Mouse (Mus musculus) gastrocnemius, postnatal 4 days (tissue): ENCODE results near the gene Katna1. TPM values are rescaled to one million over a fixed set of nuclear protein-coding genes. Genes with fewer than 3 reads are reported as not detected.

Experiments
- DNase-seq, 2 experiments: peaks; one replicate each; pipeline ENCODE4 v3.0.0; 2021 to 2022; ENCODE audit warnings: low spot score in 2 of 2, mixed read lengths in 2 of 2
- total RNA-seq, 2 experiments: library from RNA; stranded (reverse); gene quantifications; 2 replicates each; pipeline ENCODE4 v1.2.3; 2021

Gene Katna1
- total RNA-seq, 2 experiments from 2014 or later, result 19.7 to 21.9 TPM

DNA sequence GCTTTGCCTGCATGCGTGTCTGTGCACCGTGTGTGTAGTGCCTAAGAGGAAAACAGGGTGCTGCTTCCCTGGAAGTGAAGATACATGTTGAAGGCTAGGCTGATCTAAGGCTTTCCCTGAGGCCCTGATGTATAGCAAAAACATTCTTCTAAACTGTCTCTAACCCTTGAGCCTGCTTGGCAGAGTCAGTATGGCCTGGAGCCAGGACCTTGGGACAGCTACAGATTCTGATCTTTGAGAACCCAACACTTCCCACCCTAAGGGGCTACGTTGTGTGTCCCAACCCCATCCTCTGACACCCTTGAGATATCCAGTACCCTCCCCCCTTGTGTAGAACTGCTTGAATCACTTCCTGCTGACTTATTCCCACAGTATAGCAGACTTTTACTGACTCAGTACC lies 52.6 kb downstream of the Katna1 start:
- no peak for DNase-seq

DNA sequence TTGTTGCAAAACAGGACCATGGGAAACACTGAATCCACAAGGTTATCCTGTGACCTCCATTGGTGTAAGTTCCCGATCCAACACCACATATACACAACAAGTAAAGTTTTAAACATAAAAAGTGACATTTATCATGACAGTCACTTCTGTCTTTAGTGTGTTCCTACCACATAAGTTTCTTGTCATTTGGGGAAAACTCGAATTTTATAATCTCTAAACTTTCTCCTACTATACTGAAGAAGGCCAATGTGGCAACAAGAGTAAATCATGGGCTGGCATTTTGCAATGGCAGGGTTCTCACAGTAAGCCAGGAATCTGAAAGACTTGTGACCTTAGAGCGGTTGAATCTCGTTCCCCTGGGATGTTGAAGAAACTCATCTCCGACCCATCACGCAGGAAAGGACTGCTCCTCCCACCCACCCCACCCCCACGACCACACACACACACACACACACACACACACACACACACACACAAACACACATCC lies 54.0 kb downstream of the Katna1 start:
- DNase-seq, result no peak

DNA sequence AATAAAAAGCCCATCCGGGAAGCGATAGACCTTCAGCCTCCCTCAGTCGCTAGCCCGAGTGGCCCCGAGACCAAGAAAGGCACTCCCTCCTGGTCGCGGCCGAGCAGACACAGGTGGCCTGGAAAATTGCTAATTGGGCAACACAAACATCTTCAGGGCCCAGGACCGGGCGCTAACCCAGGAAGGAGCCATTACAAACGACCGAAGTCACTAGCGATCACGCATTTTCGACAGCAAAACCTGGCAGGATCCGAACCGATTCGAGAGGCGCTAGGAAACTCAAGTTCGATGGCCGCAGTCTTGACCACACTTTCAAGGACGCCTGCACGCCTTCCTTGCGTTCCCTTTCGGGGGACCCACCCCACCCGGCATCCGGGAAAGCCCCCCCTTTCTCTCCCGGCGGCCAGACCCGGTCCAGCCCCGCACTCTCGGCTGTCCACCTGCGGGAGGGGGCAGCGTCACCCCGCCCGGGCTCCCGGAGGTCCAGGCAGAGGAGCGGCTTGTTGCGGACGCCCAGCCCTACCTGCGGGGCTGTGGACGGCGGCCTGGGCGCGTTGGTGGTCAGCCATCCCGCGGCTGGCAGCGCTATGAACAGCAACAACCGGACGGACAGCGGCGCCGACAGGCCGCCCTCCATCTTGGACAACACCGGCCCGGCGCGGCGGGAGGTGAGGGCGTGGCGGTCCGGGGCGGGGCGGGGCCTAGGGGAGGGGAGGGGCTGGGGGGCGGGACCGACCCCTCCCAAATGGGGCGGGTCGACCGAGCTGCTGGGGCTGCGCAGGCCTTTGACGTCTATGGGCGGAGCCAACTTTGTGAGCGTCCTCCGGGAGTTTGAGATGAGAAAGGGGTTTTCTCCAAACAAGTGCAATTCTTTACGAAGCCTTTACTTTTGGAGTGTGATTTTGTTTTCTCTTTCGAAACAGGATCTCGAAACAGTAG lies 54.7 kb downstream of the Katna1 start:
- peak; percentile 76 to 87 for DNase-seq

DNA sequence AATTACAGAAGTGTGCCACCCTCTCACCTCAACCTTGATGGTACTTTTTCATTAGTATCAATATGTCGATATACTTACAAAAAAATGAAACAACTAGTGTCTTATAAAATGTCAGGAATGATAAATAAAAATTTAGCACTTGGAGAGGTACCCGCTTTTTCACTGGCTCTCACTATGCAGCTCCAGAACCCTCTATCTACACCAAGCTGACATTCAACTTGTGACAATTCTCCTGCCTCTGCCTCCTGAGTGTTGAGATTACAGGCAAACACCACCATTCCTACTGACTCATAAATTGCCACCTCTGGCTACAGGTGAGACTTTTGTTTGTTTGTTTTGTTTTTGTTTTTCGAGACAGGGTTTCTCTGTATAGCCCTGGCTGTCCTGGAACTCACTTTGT lies 55.4 kb downstream of the Katna1 start:
- DNase-seq, result no peak

DNA sequence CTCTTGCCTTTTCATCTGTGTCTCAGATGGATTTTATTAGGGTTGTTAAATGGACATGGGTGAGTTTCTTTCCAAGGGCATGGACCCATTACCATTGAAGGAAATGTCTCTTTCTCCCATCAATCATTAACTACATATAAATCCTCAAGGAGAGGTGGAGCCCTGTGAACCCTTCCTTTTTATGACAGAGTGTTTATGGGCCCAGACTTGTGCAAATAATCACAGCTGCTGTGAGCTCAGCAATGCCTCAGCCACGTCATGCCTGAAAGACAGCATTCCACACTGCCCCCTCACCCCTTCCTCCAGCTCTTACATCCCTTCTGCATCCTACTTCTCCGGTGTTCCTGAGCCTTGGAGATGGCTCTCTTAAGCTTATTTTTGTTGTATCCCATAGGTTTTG lies 61.5 kb downstream of the Katna1 start:
- no peak for DNase-seq

DNA sequence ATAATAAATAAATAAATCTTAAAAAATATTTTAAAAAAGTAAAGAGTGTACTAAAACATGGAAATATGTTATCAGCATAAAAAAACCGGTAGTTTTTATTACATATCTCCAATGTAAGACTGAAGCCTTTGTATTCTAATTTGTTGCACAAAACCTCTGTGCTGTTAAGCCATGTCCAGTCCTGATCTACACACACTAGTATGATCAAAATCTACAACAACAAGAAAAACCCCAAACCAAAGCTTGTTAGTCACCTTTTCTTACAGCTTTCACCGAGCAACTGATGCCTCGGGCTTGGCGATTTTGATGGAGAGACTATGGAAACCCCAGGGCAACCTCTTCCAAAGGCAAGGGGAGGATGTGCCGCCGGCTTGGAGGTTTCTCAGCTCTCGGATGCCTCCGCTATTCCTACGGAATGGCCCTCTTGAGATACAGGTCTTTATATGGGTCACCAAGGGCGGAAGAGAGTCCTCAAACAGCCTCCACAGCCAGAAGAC lies 66.5 kb downstream of the Katna1 start:
- DNase-seq, result no peak

DNA sequence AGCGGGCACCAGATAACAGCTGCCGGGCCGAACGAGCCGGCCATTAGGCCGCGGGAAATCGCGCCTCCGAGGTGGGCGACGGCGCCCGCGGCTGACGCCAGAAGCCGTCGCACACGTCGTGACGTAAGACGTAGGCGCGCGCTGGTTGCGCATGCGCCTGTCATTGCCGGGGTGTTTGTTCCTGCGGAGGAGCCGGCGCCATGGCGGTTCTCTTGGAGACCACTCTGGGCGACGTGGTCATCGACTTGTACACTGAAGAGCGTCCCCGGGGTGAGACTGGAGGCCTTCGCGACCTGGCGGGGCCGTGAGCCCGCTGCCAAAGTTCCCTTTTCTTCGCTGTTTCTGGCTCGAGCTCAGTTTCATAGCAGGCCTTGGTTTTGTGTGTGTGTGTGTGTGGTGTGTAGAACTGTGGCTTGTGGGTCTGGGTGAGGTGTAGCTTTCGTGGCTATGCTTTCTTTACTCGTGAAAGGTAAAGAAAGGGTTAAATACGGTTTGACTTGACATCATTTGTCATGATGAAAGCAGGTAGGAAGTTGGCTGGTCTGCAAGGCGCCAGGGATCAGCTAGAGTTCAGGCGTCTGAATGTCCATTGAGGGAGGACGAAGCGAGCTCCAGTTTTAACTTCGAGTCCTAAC lies 67.1 kb downstream of the Katna1 start, which contains the start of the genes Ginm1 and Ppil4:
TSS of gene Ginm1 (minus strand) at position 74 of the 635 bp plus-strand sequence.
TSS of gene Ppil4 (plus strand) at position 141 of the 635 bp plus-strand sequence.
- DNase-seq, result peak; percentile 85 to 92

DNA sequence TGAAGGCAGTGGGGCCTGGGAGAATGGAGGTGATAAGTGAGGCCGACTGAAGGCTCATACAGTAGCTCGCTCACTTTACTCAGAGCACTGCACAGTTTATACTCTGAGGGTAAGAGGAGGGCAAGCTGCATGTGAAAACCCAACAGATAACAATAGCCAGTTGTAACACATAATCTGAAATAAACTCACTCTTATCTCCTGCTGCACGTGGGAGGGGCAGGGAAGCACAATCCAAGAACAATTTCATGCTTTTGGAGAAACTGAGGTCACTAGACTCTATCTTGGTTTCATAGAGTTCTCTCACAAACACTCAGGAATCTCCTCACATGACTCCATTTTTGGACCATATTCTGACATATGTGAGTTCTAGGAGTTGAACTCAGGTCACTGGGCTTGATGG lies 75.5 kb downstream of the Katna1 start:
- no peak for DNase-seq

DNA sequence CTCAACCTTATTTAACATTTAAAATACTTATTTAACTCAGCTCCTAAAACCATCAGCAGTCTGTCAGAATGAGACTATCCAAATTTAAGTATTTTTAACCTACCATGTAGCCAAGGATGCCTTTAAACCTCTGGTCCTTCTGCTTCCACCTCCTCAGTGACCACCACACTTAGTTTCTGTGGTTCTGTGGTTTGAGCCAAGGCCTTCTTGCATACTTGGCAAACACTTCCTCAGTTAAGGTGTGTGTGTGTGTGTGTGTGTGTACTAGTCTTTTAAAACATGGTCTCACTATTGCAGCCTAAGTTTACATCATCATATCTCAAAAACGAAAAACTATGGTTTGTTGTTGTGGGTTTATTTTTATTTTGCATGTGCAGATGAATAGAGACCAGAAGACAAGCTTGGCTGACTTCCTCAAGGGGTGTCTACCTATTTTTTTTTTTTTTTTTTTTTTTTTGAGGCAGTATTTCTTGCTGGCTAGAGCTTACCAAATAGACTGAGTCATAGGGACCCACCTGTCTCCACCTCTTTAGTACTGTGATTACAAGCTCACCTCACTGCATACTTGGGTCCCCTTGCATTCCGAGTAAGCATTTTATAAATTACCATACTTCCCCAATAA lies 76.8 kb downstream of the Katna1 start:
- no peak for DNase-seq

DNA sequence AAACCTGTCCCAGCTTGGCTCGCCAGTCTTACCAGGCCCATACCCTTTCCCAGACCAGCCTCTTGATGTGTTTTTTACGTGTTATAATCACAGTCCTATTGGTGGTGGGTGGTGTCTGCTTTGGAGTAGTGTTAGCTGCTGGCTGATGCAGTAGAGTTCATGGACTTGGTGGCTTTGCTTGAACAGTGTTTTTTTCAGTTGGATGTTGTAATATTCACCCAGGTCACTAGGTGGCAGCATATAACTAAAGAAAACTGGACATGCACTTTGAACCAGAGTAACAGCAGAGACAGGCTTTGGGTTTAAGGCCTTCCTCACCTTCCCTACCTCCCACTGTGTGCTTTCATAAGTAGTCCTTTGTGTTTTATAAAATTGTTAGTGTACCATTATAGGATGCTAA lies 84.1 kb downstream of the Katna1 start:
- no peak for DNase-seq

Other genes with a start within 250 kb of the Katna1 start
- 1 to 10 TPM; 1.8 to 2.6 TPM for gene Lrp11, start 136.2 kb upstream of the Katna1 start, total RNA-seq
- 10 to 100 TPM; 13.4 to 13.7 TPM for gene Nup43, start 58.5 kb upstream of the Katna1 start, total RNA-seq
- 10 to 100 TPM; 88.1 to 94.6 TPM for gene Pcmt1, start 44.9 kb upstream of the Katna1 start, total RNA-seq
- 10 to 100 TPM; 26.7 to 30.2 TPM for gene Lats1, start 44.8 kb upstream of the Katna1 start, total RNA-seq
- gene Ginm1, start 66.8 kb downstream of the Katna1 start, total RNA-seq, result 10 to 100 TPM; 55.6 to 61.6 TPM
- 10 to 100 TPM; 16.3 to 22.9 TPM for gene Ppil4, start 66.9 kb downstream of the Katna1 start, total RNA-seq
- gene Zc3h12d, start 106.5 kb downstream of the Katna1 start, total RNA-seq, result under 1 TPM; 0.16 to 0.22 TPM
- gene Tab2, start 230.2 kb downstream of the Katna1 start, total RNA-seq, result 10 to 100 TPM; 67.7 to 75.0 TPM